Mouse (Mus musculus) MEL (cell line): ENCODE data around the gene Mcf2. TPM values are rescaled to one million over a fixed set of nuclear protein-coding genes. Genes with fewer than 3 reads are reported as not detected.

ENCODE experiments used
- DNase-seq: peaks from one replicate; pipeline ENCODE4 v3.0.0; 2011; ENCODE audit warnings: low read depth, low spot score
- H3K27ac ChIP-seq: 2 replicates; pipeline ENCODE4 v1.5.1; 2012; ENCODE audit warnings: low read depth, mild to moderate bottlenecking, control low read depth, low read length, moderate library complexity; ENCODE audit not compliant: control insufficient read depth
- H3K27me3 ChIP-seq, 2 experiments: fragments of 150-350 bp in 1 of 2; sonication (generic) in 1 of 2; 2 replicates each; pipeline ENCODE4 v1.6.1; 2012; ENCODE audit warnings: low read length in 2 of 2, mild to moderate bottlenecking in 2 of 2, improper control_type of control experiment in 1 of 2, moderate library complexity in 1 of 2; ENCODE audit not compliant: insufficient read depth in 2 of 2, control insufficient read depth in 1 of 2
- H3K36me3 ChIP-seq, 2 experiments: 2 replicates each; pipeline ENCODE4 v1.6.1; 2012 to 2014; ENCODE audit warnings: low read length in 2 of 2, improper control_type of control experiment in 1 of 2, inconsistent platforms in 1 of 2, mild to moderate bottlenecking in 1 of 2; ENCODE audit not compliant: insufficient read depth in 2 of 2, control insufficient read depth in 1 of 2
- H3K4me1 ChIP-seq, 2 experiments: fragments of 150-350 bp in 1 of 2; sonication (generic) in 1 of 2; 2 replicates each; pipeline ENCODE4 v1.6.1; 2012; ENCODE audit warnings: low read length in 2 of 2, improper control_type of control experiment in 1 of 2, mild to moderate bottlenecking in 1 of 2; ENCODE audit not compliant: insufficient read depth in 2 of 2, control insufficient read depth in 1 of 2
- H3K4me3 ChIP-seq, 2 experiments: fragments of 150-350 bp in 1 of 2; sonication (generic) in 1 of 2; 2 replicates each; pipeline ENCODE4 v1.5.1; 2012; ENCODE audit warnings: low read depth in 2 of 2, low read length in 2 of 2, mild to moderate bottlenecking in 2 of 2, moderate library complexity in 2 of 2, control low read depth in 1 of 2, improper control_type of control experiment in 1 of 2; ENCODE audit not compliant: control insufficient read depth in 1 of 2, insufficient read depth in 1 of 2
- H3K79me2 ChIP-seq: 2 replicates; pipeline ENCODE4 v1.6.1; 2012; ENCODE audit warnings: mild to moderate bottlenecking, low read length, moderate library complexity; ENCODE audit not compliant: control insufficient read depth, poor library complexity, insufficient read depth
- H3K9ac ChIP-seq: 2 replicates; pipeline ENCODE4 v1.6.1; 2012; ENCODE audit warnings: low read depth, mild to moderate bottlenecking, control low read depth, low read length, moderate library complexity; ENCODE audit not compliant: control insufficient read depth, poor library complexity, severe bottlenecking
- H3K9me3 ChIP-seq: fragments of 150-350 bp; sonication (generic); replicated peaks from 2 replicates; pipeline ENCODE4 v1.6.1; 2012; ENCODE audit warnings: mild to moderate bottlenecking, low read length, improper control_type of control experiment, moderate library complexity; ENCODE audit not compliant: insufficient read depth
- CHD1 ChIP-seq: IDR thresholded peaks from 2 replicates; pipeline ENCODE4 v1.6.1; 2012; ENCODE audit warnings: low read depth, mild to moderate bottlenecking, inconsistent platforms, low read length, improper control_type of control experiment
- CHD2 ChIP-seq: IDR thresholded peaks from 2 replicates; pipeline ENCODE4 v1.6.1; 2011; ENCODE audit warnings: low read length, improper control_type of control experiment
- ELF1 ChIP-seq: IDR thresholded peaks from 2 replicates; pipeline ENCODE4 v1.6.1; 2014; ENCODE audit warnings: low read depth, mild to moderate bottlenecking, inconsistent platforms, low read length, improper control_type of control experiment, moderate library complexity
- EP300 ChIP-seq, 2 experiments: IDR thresholded peaks; 2 replicates each; pipeline ENCODE4 v1.6.1; 2011; ENCODE audit warnings: improper control_type of control experiment in 2 of 2, low read length in 2 of 2, low read depth in 1 of 2, mild to moderate bottlenecking in 1 of 2
- ETS1 ChIP-seq: IDR thresholded peaks from 2 replicates; pipeline ENCODE4 v1.6.1; 2012; ENCODE audit warnings: low read depth, mild to moderate bottlenecking, inconsistent platforms, low read length, improper control_type of control experiment, moderate library complexity
- GABPA ChIP-seq: IDR thresholded peaks from 2 replicates; pipeline ENCODE4 v1.6.1; 2012; ENCODE audit warnings: low read depth, mild to moderate bottlenecking, inconsistent platforms, low read length, improper control_type of control experiment, moderate library complexity
- GATA1 ChIP-seq: IDR thresholded peaks from 2 replicates; pipeline ENCODE4 v1.6.1; 2011; ENCODE audit warnings: low read depth, low read length, improper control_type of control experiment
- MAX ChIP-seq: IDR thresholded peaks from 2 replicates; pipeline ENCODE4 v1.6.1; 2011; ENCODE audit warnings: low read length, improper control_type of control experiment
- MAZ ChIP-seq: IDR thresholded peaks from 2 replicates; pipeline ENCODE4 v1.6.1; 2012; ENCODE audit warnings: low read depth, mild to moderate bottlenecking, inconsistent platforms, low read length, improper control_type of control experiment
- NRF1 ChIP-seq: IDR thresholded peaks from 2 replicates; pipeline ENCODE4 v1.6.1; 2014; ENCODE audit warnings: low read depth, mild to moderate bottlenecking, inconsistent platforms, low read length, improper control_type of control experiment, moderate library complexity; ENCODE audit not compliant: poor library complexity, insufficient read depth, severe bottlenecking
- RCOR1 ChIP-seq: IDR thresholded peaks from 2 replicates; pipeline ENCODE4 v1.6.1; 2012; ENCODE audit warnings: low read depth, mild to moderate bottlenecking, inconsistent platforms, low read length, improper control_type of control experiment
- TBP ChIP-seq: IDR thresholded peaks from 2 replicates; pipeline ENCODE4 v1.8.0; 2011; ENCODE audit warnings: low read depth, low read length, improper control_type of control experiment
- USF1 ChIP-seq: IDR thresholded peaks from 2 replicates; pipeline ENCODE4 v1.6.1; 2014; ENCODE audit warnings: low read depth, mild to moderate bottlenecking, inconsistent platforms, low read length, improper control_type of control experiment, moderate library complexity
- USF2 ChIP-seq, 2 experiments: IDR thresholded peaks; 2 replicates each; pipeline ENCODE4 v1.6.1; 2011 to 2012; ENCODE audit warnings: improper control_type of control experiment in 2 of 2, low read length in 2 of 2, borderline replicate concordance in 1 of 2, inconsistent platforms in 1 of 2, low read depth in 1 of 2, mild to moderate bottlenecking in 1 of 2; ENCODE audit not compliant: insufficient read depth in 1 of 2
- ZC3H11A ChIP-seq: IDR thresholded peaks from 2 replicates; pipeline ENCODE4 v1.6.1; 2012; ENCODE audit warnings: low read depth, mild to moderate bottlenecking, inconsistent platforms, low read length, improper control_type of control experiment
- ZKSCAN1 ChIP-seq: IDR thresholded peaks from 2 replicates; pipeline ENCODE4 v1.6.1; 2012; ENCODE audit warnings: low read depth, mild to moderate bottlenecking, inconsistent platforms, low read length, improper control_type of control experiment, moderate library complexity
- ZNF384 ChIP-seq: IDR thresholded peaks from 2 replicates; pipeline ENCODE4 v1.6.1; 2012; ENCODE audit warnings: low read depth, mild to moderate bottlenecking, inconsistent platforms, low read length, improper control_type of control experiment
- polyA plus RNA-seq, 2 experiments: library from polyadenylated mRNA; stranded (reverse) in 1 of 2; unstranded in 1 of 2; fragments of >175 nt in 1 of 2; fragments of >200 nt in 1 of 2; gene quantifications; 2 replicates each; pipeline versions ENCODE4 v1.2.1 to v1.2.4; 2012; ENCODE audit warnings: low replicate concordance in 2 of 2, low read depth in 1 of 2; ENCODE audit not compliant: insufficient read length in 2 of 2, insufficient read depth in 1 of 2, missing spikeins in 1 of 2
- total RNA-seq: library from RNA; depleted of rRNA; stranded (reverse); fragments of 300-350 nt; gene quantifications from 2 replicates; pipeline ENCODE4 v1.2.3, GENCODE M21; 2012

Gene Mcf2
- total and polyA plus RNA-seq, 3 experiments: not detected

DNA sequence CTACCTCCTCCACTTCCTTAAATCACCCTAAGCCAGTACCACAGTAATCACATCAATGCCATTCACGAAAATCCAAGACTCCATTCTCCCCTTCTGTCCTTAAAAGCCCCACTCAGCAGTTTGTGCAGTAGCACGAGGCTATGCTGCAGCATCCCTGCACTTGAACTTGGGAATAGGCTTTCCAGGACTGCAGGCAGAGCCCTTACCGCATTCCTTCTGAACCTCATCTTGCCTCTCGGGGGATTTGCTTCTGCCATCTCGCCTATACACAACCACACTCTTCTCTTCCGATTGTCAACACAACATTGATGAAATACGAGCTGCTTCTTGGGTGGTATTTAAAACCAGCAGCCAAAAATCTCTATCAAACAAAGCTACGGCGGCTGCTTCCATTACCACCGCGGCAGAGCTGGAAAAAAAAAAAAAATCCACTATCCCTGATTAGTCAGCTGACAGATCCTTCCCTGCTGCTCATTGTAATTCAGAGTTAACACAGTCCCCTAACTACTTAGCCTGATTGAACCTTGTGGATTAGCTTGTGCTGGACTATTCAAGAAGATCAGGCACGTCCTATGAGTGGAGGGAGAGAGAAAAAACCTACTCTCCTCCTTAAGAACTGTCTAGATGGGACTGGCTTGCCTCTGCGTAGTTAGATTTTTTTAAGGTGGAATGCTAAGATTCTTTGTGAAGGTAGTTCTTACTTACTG lies 31.5 kb downstream of the Mcf2 start:
- H3K9me3 ChIP-seq: no peaks in the 10 kb centered on the region
- no peak overlapping the region for H3K9ac ChIP-seq
- no peaks in the 10 kb centered on the region for H3K79me2 ChIP-seq
- DNase-seq: no peak
- no peaks in the 10 kb centered on the region for H3K4me1 ChIP-seq
- no peak overlapping the region for H3K27ac ChIP-seq
- H3K36me3 ChIP-seq: no peaks in the 10 kb centered on the region
- H3K27me3 ChIP-seq: no peaks in the 10 kb centered on the region
- no peak for TF ChIP-seq CHD2
- TF ChIP-seq ELF1: no peak
- TF ChIP-seq NRF1: no peak
- no peak for TF ChIP-seq TBP
- no peak for TF ChIP-seq CHD1
- no peak for TF ChIP-seq EP300 (IDR thresholded peaks at IDR 0.05; ENCODE audit: low read depth in 1 of 2, low read length in 2 of 2)
- TF ChIP-seq ZC3H11A: no peak
- TF ChIP-seq MAX: no peak
- TF ChIP-seq ZNF384: no peak
- TF ChIP-seq USF1: no peak
- TF ChIP-seq ETS1: no peak
- TF ChIP-seq MAZ: no peak
- TF ChIP-seq ZKSCAN1: no peak
- no peak for TF ChIP-seq RCOR1
- TF ChIP-seq GATA1: no peak
- no peak for TF ChIP-seq GABPA
- H3K4me3 ChIP-seq: no peak overlapping the region

DNA sequence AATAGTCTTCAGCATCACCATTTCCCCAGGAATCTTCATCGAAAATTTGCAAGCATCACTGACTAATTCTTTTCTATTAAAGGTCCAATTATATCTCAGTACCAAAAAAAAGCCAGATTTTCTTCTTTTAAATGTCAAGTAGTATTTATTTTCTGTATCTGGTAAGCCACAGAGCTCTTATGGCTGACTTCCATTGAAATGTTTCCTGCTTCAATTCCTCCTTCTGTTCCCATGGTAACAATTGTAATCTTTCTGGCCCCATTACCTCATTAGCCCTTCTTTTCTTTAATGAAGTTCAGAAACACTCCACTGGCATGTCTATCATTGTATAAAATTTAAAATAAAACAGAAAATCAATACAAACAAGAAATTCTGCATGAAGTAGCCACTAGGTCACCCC lies 103.5 kb downstream of the Mcf2 start:
- H3K9ac ChIP-seq: no peak overlapping the region
- no peaks in the 10 kb centered on the region for H3K27me3 ChIP-seq
- no peak overlapping the region for H3K4me3 ChIP-seq
- no peaks in the 10 kb centered on the region for H3K4me1 ChIP-seq
- no peak overlapping the region for H3K27ac ChIP-seq
- TF ChIP-seq ETS1: no peak
- no peak for TF ChIP-seq USF2 (IDR thresholded peaks at IDR 0.05; ENCODE audit: borderline replicate concordance in 1 of 2, insufficient read depth in 1 of 2, low read depth in 1 of 2, low read length in 2 of 2)
- no peaks in the 10 kb centered on the region for H3K9me3 ChIP-seq
- no peaks in the 10 kb centered on the region for H3K36me3 ChIP-seq
- no peak for DNase-seq
- H3K79me2 ChIP-seq: no peaks in the 10 kb centered on the region
